Mouse (Mus musculus) liver, embryonic 15.5 days (tissue): ENCODE measurements around the gene Samhd1. TPM values are rescaled to one million over a fixed set of nuclear protein-coding genes. Genes with fewer than 3 reads are reported as not detected.

ENCODE experiments used
- ATAC-seq: fragments of 200-750 bp; cut with Nextera tagmentation; 2 replicates; pipeline ENCODE4 v1.8.0; 2017; ENCODE audit warnings: moderate number of reproducible peaks, mild to moderate bottlenecking, moderate library complexity; ENCODE audit not compliant: insufficient read depth
- H3K27ac ChIP-seq: fragments of 300-500 bp; sonication (generic); replicated peaks from 2 replicates; pipeline ENCODE4 v1.5.1; 2015; ENCODE audit warnings: mild to moderate bottlenecking, inconsistent platforms
- H3K27me3 ChIP-seq: fragments of 300-500 bp; sonication (generic); 2 replicates; pipeline ENCODE4 v1.6.1; 2015; ENCODE audit warnings: mild to moderate bottlenecking, inconsistent platforms
- H3K36me3 ChIP-seq: fragments of 300-500 bp; sonication (generic); replicated peaks from 2 replicates; pipeline ENCODE4 v1.6.1; 2015; ENCODE audit warnings: moderate library complexity, mild to moderate bottlenecking, inconsistent platforms
- H3K4me1 ChIP-seq: fragments of 300-500 bp; sonication (generic); replicated peaks from 2 replicates; pipeline ENCODE4 v1.6.1; 2015; ENCODE audit warnings: inconsistent platforms
- H3K4me2 ChIP-seq: fragments of 300-500 bp; sonication (generic); 2 replicates; pipeline ENCODE4 v1.6.1; 2015; ENCODE audit warnings: moderate library complexity, mild to moderate bottlenecking, inconsistent platforms
- H3K4me3 ChIP-seq: fragments of 300-500 bp; sonication (generic); replicated peaks from 2 replicates; pipeline ENCODE4 v1.5.1; 2015; ENCODE audit warnings: mild to moderate bottlenecking, inconsistent platforms
- H3K9ac ChIP-seq: fragments of 300-500 bp; sonication (generic); 2 replicates; pipeline ENCODE4 v1.6.1; 2015; ENCODE audit warnings: moderate library complexity, mild to moderate bottlenecking, inconsistent platforms
- H3K9me3 ChIP-seq: fragments of 300-500 bp; sonication (generic); replicated peaks from 2 replicates; pipeline ENCODE4 v1.6.1; 2016; ENCODE audit warnings: inconsistent platforms
- WGBS: fragments of 180-500 bp; shearing (Covaris S2); methylation state at CpG from one replicate; pipeline ENCODE4 v1.1.7; 2015; ENCODE audit warnings: mixed read lengths; ENCODE audit not compliant: insufficient replicate concordance; 5-methylcytosine and 5-hydroxymethylcytosine counted together
- polyA plus RNA-seq: library from polyadenylated mRNA; unstranded; fragments of >200 nt; fragmentation: Nextera tagmentation; extraction: Ambion mirVana; gene quantifications from 2 replicates; pipeline ENCODE4 v1.2.1, GENCODE M21; 2015

Samhd1 gene
- polyA plus RNA-seq, 1 experiment from 2014 or later: 18.1 TPM

DNA sequence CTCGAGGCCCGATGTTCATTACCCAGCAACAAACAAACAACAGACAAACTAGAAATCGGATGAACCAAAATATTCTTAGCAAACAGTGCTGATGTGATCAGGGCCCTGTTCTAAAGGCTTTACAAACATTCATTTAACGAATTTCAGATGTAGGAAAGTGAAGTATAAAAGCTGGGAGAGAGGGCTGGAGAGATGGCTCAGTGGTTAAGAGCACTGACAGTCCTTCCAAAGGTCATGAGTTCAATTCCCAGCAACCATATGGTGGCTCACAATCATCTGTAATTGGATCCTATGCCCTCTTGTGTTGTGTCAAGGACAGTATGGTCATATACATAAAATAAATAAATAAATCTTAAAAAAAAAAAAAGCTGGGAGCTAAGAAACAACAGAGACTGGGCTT is 1.1 kb upstream of the Samhd1 start:
- H3K27ac ChIP-seq: peak overlapping the region; percentile 92; the same call in 1 of the 2 replicates
- ATAC-seq: no peak
- H3K9me3 ChIP-seq: no peaks in the 10 kb centered on the region

DNA sequence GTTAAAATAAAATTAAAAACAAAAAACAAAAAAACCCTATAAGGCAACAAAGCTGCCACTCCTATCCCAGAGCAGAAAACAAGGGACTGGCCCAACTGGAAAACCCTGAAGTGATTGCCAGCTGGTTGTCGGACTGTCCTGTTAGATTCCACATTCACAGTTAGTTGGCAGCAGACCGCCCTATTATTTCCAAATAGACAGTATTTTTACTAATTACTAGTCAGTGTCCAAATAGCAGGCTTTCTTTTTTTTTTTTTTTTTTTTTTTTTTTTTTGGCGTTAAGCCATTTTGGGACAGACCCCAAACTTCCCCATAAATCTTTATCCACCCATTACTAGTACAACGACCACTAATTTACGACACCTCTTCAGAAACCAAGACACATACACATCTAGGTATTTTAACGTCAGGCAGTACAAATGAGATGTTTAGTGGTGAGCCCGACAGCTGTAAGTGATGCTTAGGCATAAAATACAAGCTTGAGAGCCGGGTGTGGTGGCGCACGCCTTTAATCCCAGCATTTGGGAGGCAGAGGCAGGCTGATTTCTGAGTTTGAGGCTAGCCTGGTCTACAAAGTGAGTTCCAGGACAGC is 560 bp upstream of the Samhd1 start:
- Histone ChIP-seq H3K4me3 (peak overlapping the region; percentile 82), H3K4me2 (peak overlapping the region; percentile 96), H3K9ac (peak overlapping the region; percentile 33; the same call in 1 of the 2 replicates), H3K9me3 (no peaks in the 10 kb centered on the region), H3K27me3 (no peaks in the 10 kb centered on the region), H3K27ac (peak overlapping the region; percentile 92), H3K36me3 (no peaks in the 10 kb centered on the region), H3K4me1 (peaks cover 62% of the 10 kb centered on the region)
- ATAC-seq: no peak
- WGBS: 79% methylated on average over 10 of the region's 10 CpGs

More for the DNA sequence above, 1.1 kb upstream of the Samhd1 start:
- H3K9ac ChIP-seq: no peak overlapping the region
- 82% methylated on average over 4 of the region's 4 CpGs for WGBS
- no peak overlapping the region for H3K4me2 ChIP-seq
- H3K4me1 ChIP-seq: peaks cover 57% of the 10 kb centered on the region
- H3K27me3 ChIP-seq: no peaks in the 10 kb centered on the region
- no peaks in the 10 kb centered on the region for H3K36me3 ChIP-seq
- no peak overlapping the region for H3K4me3 ChIP-seq

DNA sequence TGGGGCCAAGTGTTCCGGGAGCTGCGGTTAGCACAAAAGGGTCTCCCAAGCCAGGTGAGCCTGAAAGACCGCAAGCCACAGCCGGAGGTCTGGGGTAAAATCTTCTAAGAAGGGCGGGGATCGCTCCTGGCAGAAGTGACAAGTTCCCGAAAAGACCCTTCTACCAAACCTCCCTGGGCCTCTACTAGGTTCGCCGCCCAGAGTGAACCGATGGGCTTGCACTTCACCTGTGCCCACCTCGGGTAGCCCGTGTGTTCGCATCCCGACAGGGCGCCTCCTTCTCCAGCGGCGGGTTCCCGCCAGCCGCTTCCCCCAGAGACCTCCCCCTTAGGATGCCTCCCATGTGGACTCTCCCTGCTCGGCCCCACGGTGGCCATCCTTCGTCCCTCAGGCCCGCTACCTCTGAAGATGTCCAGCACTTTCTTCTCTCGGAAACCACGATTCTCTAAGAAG is 560 bp downstream of the Samhd1 start:
- under 1% methylated on average over 25 of the region's 25 CpGs for WGBS
- peak; percentile 56 for ATAC-seq
- Histone ChIP-seq H3K4me1 (peaks cover 68% of the 10 kb centered on the region), H3K9me3 (no peaks in the 10 kb centered on the region), H3K27ac (peak overlapping the region; percentile 92), H3K27me3 (no peaks in the 10 kb centered on the region), H3K36me3 (no peaks in the 10 kb centered on the region), H3K4me2 (peak overlapping the region; percentile 96), H3K4me3 (peak overlapping the region; percentile 82), H3K9ac (peak overlapping the region; percentile 85)

DNA sequence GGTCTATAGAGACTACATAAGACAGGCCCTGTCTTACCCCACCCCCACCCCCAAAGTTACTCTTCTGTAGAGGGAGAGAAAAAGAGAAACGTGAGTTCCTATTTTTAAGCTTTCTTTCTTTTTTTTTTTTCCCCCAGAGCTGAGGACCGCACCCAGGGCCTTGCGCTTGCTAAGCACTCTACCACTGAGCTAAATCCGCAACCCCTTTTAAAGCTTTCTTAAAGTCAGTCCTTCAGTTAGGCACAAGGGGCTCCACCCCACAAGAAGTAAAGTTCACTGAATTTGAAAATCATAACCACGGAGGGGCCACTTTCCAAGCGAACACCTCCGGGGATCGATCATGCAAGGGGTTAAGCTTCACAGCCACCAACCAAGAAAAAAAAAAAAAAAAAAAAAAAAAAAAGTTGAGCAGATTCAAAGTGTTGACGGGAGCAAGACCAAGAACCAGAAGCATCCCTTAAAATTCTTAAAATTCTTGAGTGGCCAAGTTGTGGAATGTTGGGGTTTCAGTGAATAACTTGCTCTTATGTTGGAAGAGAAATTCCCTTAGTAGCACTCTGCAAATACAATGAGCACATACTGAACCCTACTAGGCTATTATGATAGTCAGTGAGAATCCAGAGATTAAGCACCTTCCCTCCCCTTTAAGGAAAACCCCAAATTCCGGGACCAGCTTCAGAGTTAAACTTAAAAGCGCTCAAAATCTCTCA is 1.1 kb downstream of the Samhd1 start:
- Histone ChIP-seq H3K9ac (peak overlapping the region; percentile 85), H3K9me3 (no peaks in the 10 kb centered on the region), H3K27me3 (no peaks in the 10 kb centered on the region), H3K4me2 (peak overlapping the region; percentile 96), H3K4me3 (peak overlapping the region; percentile 82), H3K36me3 (no peaks in the 10 kb centered on the region), H3K27ac (peak overlapping the region; percentile 92), H3K4me1 (peaks cover 69% of the 10 kb centered on the region)
- WGBS: 7% methylated on average over 11 of the region's 11 CpGs
- ATAC-seq: no peak

DNA sequence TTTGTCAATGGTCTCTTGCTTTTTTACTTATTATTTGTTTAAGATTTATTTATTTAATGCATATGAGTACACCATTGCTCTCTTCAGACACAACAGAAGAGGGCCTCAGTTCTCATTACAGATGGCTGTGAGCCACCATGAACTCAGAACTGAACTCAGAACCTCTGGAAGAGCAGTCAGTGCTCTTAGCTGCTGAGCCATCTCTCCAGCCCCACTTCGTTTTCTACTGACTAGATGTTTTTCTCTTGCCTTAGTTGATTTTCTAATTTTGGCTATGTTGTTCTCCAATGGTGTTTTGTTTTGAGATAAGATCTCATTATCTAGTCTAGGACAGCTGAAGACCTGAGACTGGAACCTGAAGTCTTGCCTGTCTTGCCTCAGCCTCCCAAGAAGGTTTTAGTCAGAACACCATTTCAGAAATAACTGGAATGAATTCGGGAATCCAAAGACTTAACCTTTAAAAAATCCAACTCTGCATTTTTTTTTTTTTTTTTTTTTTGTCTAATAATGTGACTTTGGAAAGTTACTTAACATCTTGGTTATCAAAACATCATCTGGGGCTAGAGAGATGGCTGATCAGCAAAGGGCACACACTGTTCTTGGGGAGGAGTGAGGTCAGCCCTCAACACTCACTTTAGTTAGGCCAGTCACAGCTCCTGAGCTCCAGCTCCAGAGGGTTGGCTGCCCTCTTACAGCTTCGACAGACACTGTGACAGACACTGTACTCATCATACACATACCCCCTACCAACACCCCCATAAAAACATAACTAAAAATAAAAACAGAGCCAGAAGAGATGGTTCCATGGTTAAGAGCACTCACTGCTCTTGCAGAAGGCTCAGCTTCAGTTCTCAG is 2.2 kb downstream of the Samhd1 start:
- no peak for ATAC-seq
- H3K9ac ChIP-seq: no peak overlapping the region
- H3K36me3 ChIP-seq: 0 out of 2 replicates have a peak, but pooled peaks cover 3% of the 10 kb centered on the region
- H3K27ac ChIP-seq: peak overlapping the region; percentile 53
- peak overlapping the region; percentile 96 for H3K4me2 ChIP-seq
- H3K4me1 ChIP-seq: peaks cover 68% of the 10 kb centered on the region
- 0 out of 2 replicates have a peak overlapping the region, but pooled peaks have one; percentile 20 for H3K4me3 ChIP-seq
- no peaks in the 10 kb centered on the region for H3K9me3 ChIP-seq
- WGBS: 69% methylated on average over 3 of the region's 3 CpGs
- no peaks in the 10 kb centered on the region for H3K27me3 ChIP-seq

DNA sequence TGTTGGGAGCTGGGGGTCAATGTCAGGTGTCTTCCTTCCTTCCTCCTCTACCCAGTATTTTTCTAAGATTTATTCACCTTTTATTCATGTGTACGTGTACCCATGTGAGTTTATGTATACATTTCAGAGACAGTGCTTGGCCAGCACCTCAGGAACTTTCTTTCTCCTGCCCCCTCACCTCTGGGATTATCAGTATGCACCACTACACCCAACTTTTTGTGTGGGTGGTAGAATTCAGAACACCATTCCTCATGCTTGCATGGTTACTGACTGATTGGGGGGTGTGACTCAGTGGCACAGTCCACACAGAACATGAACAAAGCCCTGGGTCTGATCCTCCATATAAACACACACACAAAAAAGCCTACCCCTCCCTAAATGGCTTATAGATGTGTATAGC is 3.0 kb downstream of the Samhd1 start:
- no peak overlapping the region for H3K9ac ChIP-seq
- no peaks in the 10 kb centered on the region for H3K27me3 ChIP-seq
- H3K4me1 ChIP-seq: peaks cover 66% of the 10 kb centered on the region
- WGBS: 73% methylated on average over 1 of the region's 1 CpGs
- peak overlapping the region; percentile 6; the same call in 1 of the 2 replicates for H3K4me2 ChIP-seq
- H3K36me3 ChIP-seq: peaks cover 8% of the 10 kb centered on the region; the same call in 1 of the 2 replicates
- H3K27ac ChIP-seq: peak overlapping the region; percentile 60
- ATAC-seq: no peak
- 0 out of 2 replicates have a peak overlapping the region, but pooled peaks have one; percentile 0 for H3K4me3 ChIP-seq
- H3K9me3 ChIP-seq: no peaks in the 10 kb centered on the region

DNA sequence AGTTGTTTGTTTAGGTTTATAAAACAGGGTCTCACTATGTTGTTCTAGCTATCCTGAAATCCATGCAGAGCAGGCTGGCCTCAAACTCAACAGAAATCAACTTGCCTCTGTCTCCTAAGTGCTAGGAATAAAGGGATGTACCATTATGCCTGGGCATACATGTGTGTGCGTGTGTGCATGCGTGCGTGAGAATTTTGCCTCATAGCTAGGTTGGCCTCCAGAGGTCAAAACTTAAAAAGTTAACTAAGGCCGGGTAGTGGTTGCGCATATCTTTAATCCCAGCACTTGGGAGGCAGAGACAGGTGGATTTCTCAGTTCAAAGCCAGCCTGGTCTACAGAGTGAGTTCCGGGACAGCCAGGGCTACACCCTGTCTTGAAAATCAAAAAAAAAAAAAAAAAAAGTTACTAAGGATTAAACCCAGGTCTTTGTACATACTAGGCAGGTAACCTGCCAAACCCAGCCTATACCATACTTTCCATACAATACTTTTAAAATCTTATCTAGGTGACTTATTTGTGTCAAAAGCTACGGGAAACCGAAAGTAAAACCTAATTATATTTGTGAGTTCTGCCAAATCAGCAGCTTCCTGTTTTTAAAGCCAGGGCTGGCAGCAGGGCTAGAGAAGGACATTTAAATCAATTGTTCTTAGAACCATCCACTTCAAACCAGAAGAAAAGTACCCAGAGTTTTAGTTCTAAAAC is 4.1 kb downstream of the Samhd1 start:
- H3K9ac ChIP-seq: peak overlapping the region; percentile 22
- H3K4me2 ChIP-seq: peak overlapping the region; percentile 68
- H3K4me1 ChIP-seq: peaks cover 57% of the 10 kb centered on the region
- H3K4me3 ChIP-seq: peak overlapping the region; percentile 57
- H3K9me3 ChIP-seq: no peaks in the 10 kb centered on the region
- peaks cover 19% of the 10 kb centered on the region; the same call in 1 of the 2 replicates for H3K36me3 ChIP-seq
- 40% methylated on average over 8 of the region's 8 CpGs for WGBS
- peak overlapping the region; percentile 65 for H3K27ac ChIP-seq
- ATAC-seq: no peak
- H3K27me3 ChIP-seq: no peaks in the 10 kb centered on the region

DNA sequence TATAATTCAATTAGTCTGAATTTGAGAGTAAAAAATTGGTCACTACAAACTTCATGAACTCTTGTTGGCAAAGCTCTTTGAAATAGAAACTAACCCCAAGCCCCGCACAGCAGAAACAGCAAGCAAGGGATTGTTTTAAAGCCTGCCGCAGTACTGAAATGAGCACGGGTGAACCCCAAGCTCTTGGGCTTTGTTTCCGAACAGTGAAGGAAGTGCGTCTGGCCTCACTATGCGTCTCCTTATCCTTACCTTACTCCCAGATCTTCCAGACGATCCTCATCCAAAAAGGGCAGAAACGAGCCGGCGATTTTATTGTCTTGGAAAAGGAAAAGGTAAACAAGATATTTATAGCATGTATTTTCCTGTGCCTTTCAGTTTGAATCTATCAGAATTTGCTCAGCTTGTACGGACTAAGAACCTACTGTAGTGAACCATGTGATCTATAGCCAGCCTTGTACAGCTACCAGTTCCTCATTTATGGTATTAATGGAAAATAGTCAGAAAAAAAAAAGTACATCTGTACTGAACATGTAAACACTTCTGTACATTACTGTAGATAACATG is 5.4 kb downstream of the Samhd1 start:
- Histone ChIP-seq H3K36me3 (peaks cover 29% of the 10 kb centered on the region; the same call in 1 of the 2 replicates), H3K27ac (peak overlapping the region; percentile 35; the same call in 1 of the 2 replicates), H3K4me3 (peak overlapping the region; percentile 3), H3K9me3 (no peaks in the 10 kb centered on the region), H3K4me2 (peak overlapping the region; percentile 42), H3K4me1 (peaks cover 49% of the 10 kb centered on the region), H3K9ac (no peak overlapping the region), H3K27me3 (no peaks in the 10 kb centered on the region)
- 37% methylated on average over 11 of the region's 11 CpGs for WGBS
- ATAC-seq: no peak

DNA sequence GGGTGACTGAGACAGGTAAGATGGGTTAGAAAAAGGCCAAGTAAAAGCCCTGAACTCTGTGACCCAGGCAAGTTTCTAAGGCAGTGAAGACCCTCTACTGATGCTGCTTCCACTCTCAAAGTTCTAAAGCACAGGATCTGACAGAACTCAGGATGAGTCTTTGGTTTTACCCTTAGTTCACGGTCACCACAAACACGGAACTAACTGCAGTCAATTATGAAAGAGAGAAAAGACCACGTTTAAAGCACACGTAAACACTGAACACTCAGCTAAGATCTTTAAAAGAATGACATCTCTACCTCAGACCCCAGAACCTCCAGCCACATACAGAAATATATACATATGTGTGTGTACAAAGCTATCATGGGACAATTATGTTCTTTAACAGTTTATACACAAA is 6.0 kb downstream of the Samhd1 start:
- H3K4me2 ChIP-seq: peak overlapping the region; percentile 42; the same call in 1 of the 2 replicates
- peak overlapping the region; percentile 3 for H3K4me3 ChIP-seq
- H3K36me3 ChIP-seq: peaks cover 31% of the 10 kb centered on the region; the same call in 1 of the 2 replicates
- no peaks in the 10 kb centered on the region for H3K27me3 ChIP-seq
- H3K9me3 ChIP-seq: no peaks in the 10 kb centered on the region
- 0 out of 2 replicates have a peak overlapping the region, but pooled peaks have one; percentile 35 for H3K27ac ChIP-seq
- no peak overlapping the region for H3K9ac ChIP-seq
- WGBS: 55% methylated on average over 4 of the region's 4 CpGs
- H3K4me1 ChIP-seq: peaks cover 46% of the 10 kb centered on the region
- no peak for ATAC-seq

DNA sequence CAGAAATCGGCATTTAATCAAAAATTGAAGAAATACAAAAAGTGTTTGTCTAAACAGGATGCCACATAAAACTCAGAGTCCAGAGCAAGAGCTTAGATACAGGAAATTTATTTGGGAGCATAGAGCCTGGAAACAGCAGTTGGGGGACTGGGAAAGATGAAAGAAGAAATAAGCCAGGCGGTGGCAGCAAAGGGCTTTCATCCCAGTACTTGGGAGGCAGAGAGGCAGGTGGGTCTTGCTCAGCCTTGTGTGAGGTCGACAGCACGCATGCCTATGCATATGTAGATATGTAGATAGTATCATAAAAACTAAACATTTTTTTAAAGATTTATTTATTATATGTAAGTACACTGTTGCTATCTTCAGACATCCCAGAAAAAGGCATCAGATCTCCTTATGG is 7.0 kb downstream of the Samhd1 start:
- Histone ChIP-seq H3K4me2 (no peak overlapping the region), H3K27ac (no peak overlapping the region), H3K9ac (no peak overlapping the region), H3K4me1 (peaks cover 36% of the 10 kb centered on the region), H3K4me3 (no peak overlapping the region), H3K27me3 (no peaks in the 10 kb centered on the region), H3K36me3 (peaks cover 34% of the 10 kb centered on the region; the same call in 1 of the 2 replicates), H3K9me3 (no peaks in the 10 kb centered on the region)
- 65% methylated on average over 4 of the region's 4 CpGs for WGBS
- ATAC-seq: no peak
